Mouse (Mus musculus): Measurements from ENCODE around the gene Rbpjl. TPM values are rescaled to one million over a fixed set of nuclear protein-coding genes. Genes with fewer than 3 reads are reported as not detected.

Rbpjl gene
- total RNA-seq, 1 experiment, result 0.04 TPM

DNA sequence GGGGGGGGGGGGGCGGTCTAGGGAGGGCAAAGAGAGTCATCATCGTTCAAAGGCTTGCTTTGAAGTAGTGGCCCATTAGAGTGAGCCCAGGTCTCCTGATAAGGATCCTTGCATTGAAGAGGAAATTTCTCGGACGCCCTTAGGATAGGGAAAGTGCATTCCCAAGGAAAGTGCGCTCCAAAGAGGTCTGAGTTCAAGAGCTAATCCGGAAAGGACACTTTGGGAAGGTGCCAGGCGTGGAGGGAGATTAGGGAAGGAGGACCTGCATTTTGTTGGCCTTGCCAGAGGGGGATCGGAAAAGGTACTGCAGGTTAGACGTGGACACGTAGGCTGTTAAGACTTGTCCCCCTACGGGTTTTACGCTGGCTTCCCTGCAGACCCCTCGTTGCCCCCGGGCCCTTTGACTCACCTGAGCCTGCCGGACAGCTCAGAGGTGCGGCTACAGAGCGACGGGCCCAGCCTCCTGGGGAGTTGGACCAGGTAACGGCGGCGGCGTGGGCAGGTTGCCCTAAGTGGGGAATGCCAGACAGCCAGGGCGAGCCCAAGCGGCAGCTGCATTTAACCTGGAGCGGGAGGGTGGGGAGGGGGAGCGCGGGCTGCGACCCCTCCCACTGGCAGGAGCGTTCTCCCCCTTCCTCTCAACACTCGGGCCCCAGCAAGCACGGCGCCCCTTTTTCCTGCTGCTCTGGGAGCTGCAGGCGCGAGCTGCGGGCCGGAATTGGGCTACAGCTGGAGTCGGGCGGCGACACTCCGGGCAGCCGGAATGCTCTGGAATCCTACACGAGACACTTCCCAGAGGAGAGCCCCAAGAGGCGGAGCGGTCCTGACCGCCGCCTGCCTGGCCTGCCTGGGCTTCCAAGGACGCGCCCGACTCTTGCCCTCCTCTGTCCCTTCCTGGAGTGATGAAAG lies 1.4 kb downstream of the Rbpjl start:
- in situ Hi-C loops (cut with MboI; ENCODE audit: low sequenced_read_pairs in 2 of 2, unreplicated experiment in 2 of 2), result no loop called here
- no peak overlapping the region for H3K27ac ChIP-seq (ENCODE audit: insufficient read depth, low read depth, low read length, poor library complexity, severe bottlenecking)
- no peaks in the 10 kb centered on the region for H3K36me3 ChIP-seq (ENCODE audit: control insufficient read depth, insufficient read depth, low read length, poor library complexity, severe bottlenecking)
- no peak for DNase-seq (ENCODE audit: low read depth, low spot score)
- H3K4me1 ChIP-seq (ENCODE audit: control insufficient read depth in 2 of 2, insufficient read depth in 2 of 2, low read length in 2 of 2, poor library complexity in 1 of 2), result peaks cover 0 to 11% of the 10 kb centered on the region in 2 experiments; a peak in 1 of 4 replicates
- H3K9ac ChIP-seq (ENCODE audit: insufficient read depth, low read depth, low read length, poor library complexity, severe bottlenecking), result no peak overlapping the region; the same call in 1 of the 2 replicates
- TF ChIP-seq ZC3H11A (IDR thresholded peaks at IDR 0.05; ENCODE audit: borderline replicate concordance, low read depth, low read length), result no peak
- no peak for TF ChIP-seq HCFC1 (IDR thresholded peaks at IDR 0.05; ENCODE audit: borderline replicate concordance, insufficient read depth, low read length)
- TF ChIP-seq ZNF384 (IDR thresholded peaks at IDR 0.05; ENCODE audit: low read depth, low read length), result no peak
- no peak for TF ChIP-seq MAFK (IDR thresholded peaks at IDR 0.05; ENCODE audit: insufficient read depth, low read depth, low read length)
- TF ChIP-seq CHD2 (IDR thresholded peaks at IDR 0.05; ENCODE audit: low read depth, low read length), result no peak
- H3K4me3 ChIP-seq (ENCODE audit: insufficient read depth in 1 of 2, low read depth in 1 of 2, low read length in 2 of 2, poor library complexity in 1 of 2, severe bottlenecking in 1 of 2), result peak overlapping the region; percentile 39 to 57; a peak in 3 of 4 replicates
- H3K9me3 ChIP-seq (ENCODE audit: control insufficient read depth, insufficient read depth, low read depth, low read length), result no peaks in the 10 kb centered on the region

DNA sequence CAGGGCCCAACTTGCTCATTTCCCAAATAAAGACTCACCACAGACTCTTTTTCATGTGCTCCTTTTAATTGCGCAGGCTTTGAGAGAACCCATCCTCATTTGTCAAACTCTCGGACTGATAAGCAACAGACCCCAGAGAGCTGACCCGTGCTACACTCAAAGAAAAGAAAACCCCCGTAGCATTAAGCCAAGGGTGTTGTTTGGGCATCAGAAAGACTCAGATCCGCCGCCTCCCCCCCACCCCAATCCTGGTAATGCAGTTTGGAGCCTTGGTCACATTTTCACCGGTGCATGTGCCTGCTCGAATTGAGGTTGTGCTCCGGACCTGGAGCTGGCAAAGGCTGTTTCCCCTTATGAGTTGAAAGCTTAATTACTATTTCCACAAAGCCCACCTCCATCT lies 2.1 kb downstream of the Rbpjl start, which contains the start of gene Matn4:
Gene Matn4, minus strand, starts transcription at position 101 of the 400 bp plus-strand sequence.
- Histone ChIP-seq H3K9me3 (ENCODE audit: control insufficient read depth, insufficient read depth, low read depth, low read length) (no peaks in the 10 kb centered on the region), H3K4me1 (ENCODE audit: control insufficient read depth in 2 of 2, insufficient read depth in 2 of 2, low read length in 2 of 2, poor library complexity in 1 of 2) (peaks cover 0 to 11% of the 10 kb centered on the region in 2 experiments; a peak in 1 of 4 replicates), H3K27ac (ENCODE audit: insufficient read depth, low read depth, low read length, poor library complexity, severe bottlenecking) (no peak within 1 kb of the TSS), H3K9ac (ENCODE audit: insufficient read depth, low read depth, low read length, poor library complexity, severe bottlenecking) (no peak within 1 kb of the TSS; the same call in 1 of the 2 replicates), H3K36me3 (ENCODE audit: control insufficient read depth, insufficient read depth, low read length, poor library complexity, severe bottlenecking) (no peaks in the 10 kb centered on the region), H3K4me3 (ENCODE audit: insufficient read depth in 1 of 2, low read depth in 1 of 2, low read length in 2 of 2, poor library complexity in 1 of 2, severe bottlenecking in 1 of 2) (peak within 1 kb of the TSS; percentile 39 to 57; a peak in 3 of 4 replicates)
- DNase-seq (ENCODE audit: low read depth, low spot score), result no peak
- in situ Hi-C loops (cut with MboI; ENCODE audit: low sequenced_read_pairs in 2 of 2, unreplicated experiment in 2 of 2), result no loop called here
- no peak for TF ChIP-seq ZNF384 (IDR thresholded peaks at IDR 0.05; ENCODE audit: low read depth, low read length)
- TF ChIP-seq HCFC1 (IDR thresholded peaks at IDR 0.05; ENCODE audit: borderline replicate concordance, insufficient read depth, low read length), result no peak
- TF ChIP-seq MAFK (IDR thresholded peaks at IDR 0.05; ENCODE audit: insufficient read depth, low read depth, low read length), result no peak
- TF ChIP-seq ZC3H11A (IDR thresholded peaks at IDR 0.05; ENCODE audit: borderline replicate concordance, low read depth, low read length), result no peak
- TF ChIP-seq CHD2 (IDR thresholded peaks at IDR 0.05; ENCODE audit: low read depth, low read length), result no peak

DNA sequence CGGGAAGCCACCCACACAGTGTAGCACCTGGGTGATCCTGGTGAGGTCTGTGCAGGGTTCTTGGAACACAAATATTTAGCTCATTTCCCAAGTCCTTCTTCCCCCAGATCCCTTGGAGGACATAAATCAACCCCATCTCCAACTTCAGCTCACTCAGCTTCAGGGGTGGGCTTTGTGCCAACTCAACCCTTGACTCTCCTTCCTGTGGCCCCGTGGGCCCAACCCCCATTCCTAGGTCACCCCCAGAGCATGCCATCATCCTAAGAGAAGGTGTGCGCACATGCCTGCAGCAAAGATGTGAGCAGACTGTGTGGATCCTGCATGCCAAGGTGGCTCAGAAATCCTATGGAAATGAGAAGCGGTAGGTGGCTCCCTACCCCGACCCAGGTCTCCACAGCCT lies 2.6 kb downstream of the Rbpjl start:
- in situ Hi-C loops (cut with MboI; ENCODE audit: low sequenced_read_pairs in 2 of 2, unreplicated experiment in 2 of 2), result no loop called here
- DNase-seq (ENCODE audit: low read depth, low spot score), result no peak
- Histone ChIP-seq H3K4me3 (ENCODE audit: insufficient read depth in 1 of 2, low read depth in 1 of 2, low read length in 2 of 2, poor library complexity in 1 of 2, severe bottlenecking in 1 of 2) (no peak overlapping the region), H3K36me3 (ENCODE audit: control insufficient read depth, insufficient read depth, low read length, poor library complexity, severe bottlenecking) (no peaks in the 10 kb centered on the region), H3K27ac (ENCODE audit: insufficient read depth, low read depth, low read length, poor library complexity, severe bottlenecking) (no peak overlapping the region), H3K9ac (ENCODE audit: insufficient read depth, low read depth, low read length, poor library complexity, severe bottlenecking) (no peak overlapping the region), H3K9me3 (ENCODE audit: control insufficient read depth, insufficient read depth, low read depth, low read length) (no peaks in the 10 kb centered on the region), H3K4me1 (ENCODE audit: control insufficient read depth in 2 of 2, insufficient read depth in 2 of 2, low read length in 2 of 2, poor library complexity in 1 of 2) (peaks cover 0 to 11% of the 10 kb centered on the region in 2 experiments; a peak in 1 of 4 replicates)
- TF ChIP-seq MAFK (IDR thresholded peaks at IDR 0.05; ENCODE audit: insufficient read depth, low read depth, low read length) (no peak), ZC3H11A (IDR thresholded peaks at IDR 0.05; ENCODE audit: borderline replicate concordance, low read depth, low read length) (no peak), CHD2 (IDR thresholded peaks at IDR 0.05; ENCODE audit: low read depth, low read length) (no peak), ZNF384 (IDR thresholded peaks at IDR 0.05; ENCODE audit: low read depth, low read length) (no peak), HCFC1 (IDR thresholded peaks at IDR 0.05; ENCODE audit: borderline replicate concordance, insufficient read depth, low read length) (no peak)

DNA sequence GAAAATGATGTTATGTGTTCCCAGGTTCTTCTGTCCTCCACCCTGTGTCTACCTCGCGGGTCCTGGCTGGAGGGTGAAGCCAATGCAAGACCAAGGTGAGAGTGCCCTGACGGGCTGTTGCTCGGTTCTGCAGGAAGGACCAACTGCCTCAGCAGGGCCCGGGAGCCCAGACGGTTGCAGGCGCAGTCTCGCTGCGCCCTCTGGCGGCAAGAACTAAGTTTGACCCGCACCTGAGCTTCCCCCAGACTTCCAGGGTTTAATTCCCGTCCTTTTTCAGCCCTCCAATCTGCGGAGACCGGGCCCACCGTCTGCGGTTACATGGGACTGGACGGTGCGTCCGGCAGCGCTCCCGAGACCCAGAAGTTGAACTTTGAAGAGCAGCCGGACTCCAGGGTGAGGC lies 4.8 kb downstream of the Rbpjl start:
- in situ Hi-C loops (cut with MboI; ENCODE audit: low sequenced_read_pairs in 2 of 2, unreplicated experiment in 2 of 2), result no loop called here
- H3K4me1 ChIP-seq (ENCODE audit: control insufficient read depth in 2 of 2, insufficient read depth in 2 of 2, low read length in 2 of 2, poor library complexity in 1 of 2), result peaks cover 0 to 11% of the 10 kb centered on the region in 2 experiments; a peak in 1 of 4 replicates
- H3K9me3 ChIP-seq (ENCODE audit: control insufficient read depth, insufficient read depth, low read depth, low read length), result no peaks in the 10 kb centered on the region
- no peak overlapping the region for H3K27ac ChIP-seq (ENCODE audit: insufficient read depth, low read depth, low read length, poor library complexity, severe bottlenecking)
- no peaks in the 10 kb centered on the region for H3K36me3 ChIP-seq (ENCODE audit: control insufficient read depth, insufficient read depth, low read length, poor library complexity, severe bottlenecking)
- peak overlapping the region; percentile 34 to 38; a peak in 1 of 4 replicates for H3K4me3 ChIP-seq (ENCODE audit: insufficient read depth in 1 of 2, low read depth in 1 of 2, low read length in 2 of 2, poor library complexity in 1 of 2, severe bottlenecking in 1 of 2)
- no peak overlapping the region for H3K9ac ChIP-seq (ENCODE audit: insufficient read depth, low read depth, low read length, poor library complexity, severe bottlenecking)
- no peak for TF ChIP-seq HCFC1 (IDR thresholded peaks at IDR 0.05; ENCODE audit: borderline replicate concordance, insufficient read depth, low read length)
- no peak for TF ChIP-seq CHD2 (IDR thresholded peaks at IDR 0.05; ENCODE audit: low read depth, low read length)
- peak; percentile 38; the same call in 1 of the 2 replicates for TF ChIP-seq ZC3H11A (IDR thresholded peaks at IDR 0.05; ENCODE audit: borderline replicate concordance, low read depth, low read length)
- no peak for TF ChIP-seq ZNF384 (IDR thresholded peaks at IDR 0.05; ENCODE audit: low read depth, low read length)
- no peak for TF ChIP-seq MAFK (IDR thresholded peaks at IDR 0.05; ENCODE audit: insufficient read depth, low read depth, low read length)
- no peak for DNase-seq (ENCODE audit: low read depth, low spot score)
